Mouse (Mus musculus) bone marrow macrophage, adult 2 months (primary cell): ENCODE measurements around the gene Phf24. TPM values are rescaled to one million over a fixed set of nuclear protein-coding genes. Genes with fewer than 3 reads are reported as not detected.
A peak's percentile ranks its signal among the peaks of the same experiment; 100 is the strongest.

Experiments used
- H3K27ac ChIP-seq: 2 replicates; pipeline ENCODE4 v1.5.1; 2012; ENCODE audit warnings: low read depth, low read length; ENCODE audit not compliant: insufficient read depth
- H3K4me1 ChIP-seq: 2 replicates; pipeline ENCODE4 v1.6.1; 2012; ENCODE audit warnings: low read length; ENCODE audit not compliant: control insufficient read depth, insufficient read depth
- H3K4me3 ChIP-seq: 2 replicates; pipeline ENCODE4 v1.5.1; 2012; ENCODE audit warnings: mild to moderate bottlenecking, low read length, moderate library complexity; ENCODE audit not compliant: insufficient read depth
- CTCF ChIP-seq: IDR thresholded peaks from 2 replicates; pipeline ENCODE4 v1.5.1; 2012; ENCODE audit warnings: low read depth, mild to moderate bottlenecking, low read length, moderate library complexity
- POLR2A ChIP-seq: IDR thresholded peaks from 2 replicates; pipeline ENCODE4 v1.6.1; 2012; ENCODE audit warnings: mild to moderate bottlenecking, low read depth, low read length, borderline replicate concordance
- polyA plus RNA-seq: library from polyadenylated mRNA; stranded (reverse); fragments of >200 nt; gene quantifications from 2 replicates; pipeline ENCODE4 v1.2.4, GENCODE M21; 2012; ENCODE audit not compliant: missing spikeins, insufficient read depth, insufficient read length

Phf24 gene
- polyA plus RNA-seq, 1 experiment: 0.70 TPM

- Histone ChIP-seq H3K4me1 (peaks cover 7% of the 10 kb centered on the region), H3K27ac (no peak overlapping the region), H3K4me3 (no peak overlapping the region)
- TF ChIP-seq POLR2A (no peak), CTCF (no peak)
Observed at GRCm38 (mm10) chr4:42946733-42947290, 30.4 kb downstream of the Phf24 start.

GRCm38 (mm10) chr4:42948527-42948926 is 32.1 kb downstream of the Phf24 start:
- TF ChIP-seq POLR2A (no peak), CTCF (no peak)
- Histone ChIP-seq H3K27ac (no peak overlapping the region), H3K4me3 (no peak overlapping the region), H3K4me1 (peaks cover 7% of the 10 kb centered on the region)

- Histone ChIP-seq H3K4me3 (peak overlapping the region; percentile 55), H3K4me1 (peaks cover 7% of the 10 kb centered on the region), H3K27ac (no peak overlapping the region)
- no peak for TF ChIP-seq POLR2A
- TF ChIP-seq CTCF: no peak
Observed at GRCm38 (mm10) chr4:42949051-42949675, 32.7 kb downstream of the Phf24 start.

- no peak for TF ChIP-seq CTCF
- TF ChIP-seq POLR2A: peak; percentile 80; the same call in 1 of the 2 replicates
- Histone ChIP-seq H3K4me1 (peaks cover 10% of the 10 kb centered on the region), H3K27ac (peak within 1 kb of the TSS; percentile 53)
Observed at GRCm38 (mm10) chr4:42949676-42950051, 33.2 kb downstream of the Phf24 start, which contains the start of gene Dnajb5. Gene Dnajb5, plus strand, starts transcription at chr4:42949814.

GRCm38 (mm10) chr4:42950065-42950558 is 33.7 kb downstream of the Phf24 start:
- H3K4me1 ChIP-seq: peaks cover 10% of the 10 kb centered on the region
- no peak for TF ChIP-seq POLR2A
- no peak for TF ChIP-seq CTCF
- H3K27ac ChIP-seq: peak overlapping the region; percentile 53
- peak overlapping the region; percentile 76 for H3K4me3 ChIP-seq

More at GRCm38 (mm10) chr4:42949676-42950051, 33.2 kb downstream of the Phf24 start, which contains the start of gene Dnajb5:
- peak within 1 kb of the TSS; percentile 76 for H3K4me3 ChIP-seq

GRCm38 (mm10) chr4:42951206-42952195 is 35.0 kb downstream of the Phf24 start:
- no peak overlapping the region for H3K4me3 ChIP-seq
- TF ChIP-seq POLR2A (no peak), CTCF (no peak)
- peaks cover 10% of the 10 kb centered on the region for H3K4me1 ChIP-seq
- no peak overlapping the region for H3K27ac ChIP-seq

GRCm38 (mm10) chr4:42952563-42952962 is 36.1 kb downstream of the Phf24 start:
- Histone ChIP-seq H3K4me3 (no peak overlapping the region), H3K4me1 (peaks cover 7% of the 10 kb centered on the region), H3K27ac (no peak overlapping the region)
- TF ChIP-seq POLR2A (no peak), CTCF (no peak)

- Histone ChIP-seq H3K4me1 (peaks cover 7% of the 10 kb centered on the region), H3K4me3 (no peak overlapping the region), H3K27ac (no peak overlapping the region)
- TF ChIP-seq CTCF: no peak
- no peak for TF ChIP-seq POLR2A
Observed at GRCm38 (mm10) chr4:42953435-42954094, 37.1 kb downstream of the Phf24 start.

GRCm38 (mm10) chr4:42954297-42954696 is 37.8 kb downstream of the Phf24 start:
- TF ChIP-seq POLR2A (no peak), CTCF (peak; percentile 91)
- no peak overlapping the region for H3K27ac ChIP-seq
- H3K4me1 ChIP-seq: peaks cover 4% of the 10 kb centered on the region
- no peak overlapping the region for H3K4me3 ChIP-seq
